Mouse (Mus musculus) testis, adult 10 weeks (tissue): ENCODE results near the gene Tmem150b. TPM values are rescaled to one million over a fixed set of nuclear protein-coding genes. Genes with fewer than 3 reads are reported as not detected.

Experiments used
- polyA plus RNA-seq: library from polyadenylated mRNA; stranded (reverse); fragments of 350-450 nt; fragmentation: Illumina TruSeq; extraction: RNeasy Lipid Tissue Mini Kit (QIAGEN cat#74804); gene quantifications from one replicate; pipeline ENCODE4 v1.2.3, GENCODE M21; 2014; ENCODE audit warnings: low read depth, low replicate concordance

The Tmem150b gene
- polyA plus RNA-seq: not detected

DNA sequence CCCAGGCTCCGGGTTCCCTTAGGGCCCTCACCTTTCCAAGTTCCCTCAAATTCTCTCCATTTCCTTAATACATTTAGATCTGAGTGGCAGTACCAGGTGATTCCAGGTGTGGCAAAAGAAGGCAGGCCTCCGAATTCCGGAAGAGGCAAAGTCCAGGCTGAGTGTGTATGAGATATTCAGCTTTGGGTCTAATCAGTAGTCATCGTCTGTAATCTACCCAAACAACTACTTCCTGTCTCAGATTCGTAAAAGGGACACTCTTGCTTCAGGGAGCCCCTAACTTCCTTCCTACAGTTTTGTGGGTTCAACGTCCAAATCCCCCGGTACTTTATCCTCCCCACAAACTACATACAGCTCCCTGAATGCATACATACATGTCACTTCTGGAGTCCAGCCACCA lies at the start of gene Tmem150b:
Gene Tmem150b (minus strand): TSS at position 81 of the 400 bp plus-strand sequence.

GRCm38 (mm10) chr7:4771202-4771601 lies 46.2 kb upstream of the Tmem150b start, which contains the start of gene Fam71e2:
TSS of gene Fam71e2 (minus strand) at chr7:4771302.

DNA sequence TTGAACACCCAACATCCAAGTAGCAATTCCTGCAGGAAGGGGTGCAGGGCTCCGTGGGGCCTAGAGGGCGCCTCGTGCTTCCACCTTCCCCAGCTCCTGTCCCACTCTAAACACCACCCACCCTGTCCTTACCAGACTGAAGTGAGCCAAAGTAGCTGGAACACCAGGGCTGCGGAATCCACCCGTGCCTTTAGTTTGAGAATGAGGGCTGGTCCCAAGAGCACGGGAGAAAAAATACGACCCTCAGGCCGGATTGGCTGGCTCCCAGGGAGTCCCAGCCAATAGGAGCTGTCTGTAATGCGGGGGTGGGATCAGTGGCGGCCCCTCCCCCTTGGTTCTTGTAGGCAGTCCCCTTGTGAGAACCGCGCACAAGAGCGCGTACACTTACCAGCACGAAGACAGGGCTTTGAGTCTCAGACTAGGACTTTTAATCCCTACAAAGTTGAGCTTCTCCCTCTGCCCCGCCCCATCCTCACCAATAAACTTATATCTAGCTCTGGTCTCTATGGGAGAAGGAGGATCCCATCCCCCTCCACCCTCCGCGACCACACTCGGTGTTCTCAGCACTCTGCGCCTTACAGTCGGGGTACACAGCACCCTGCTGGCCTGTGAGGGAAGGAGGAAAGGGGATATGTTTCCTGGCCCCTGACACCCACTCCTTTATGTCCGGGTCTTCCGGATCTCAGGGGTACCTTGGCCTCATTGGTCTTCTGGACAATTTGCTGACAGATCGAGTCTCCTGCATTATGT lies 27.9 kb upstream of the Tmem150b start, which contains the start of gene Cox6b2:
Gene Cox6b2 (minus strand): TSS at position 274 of the 750 bp plus-strand sequence.

GRCm38 (mm10) chr7:4739544-4740275 lies 14.7 kb upstream of the Tmem150b start, which contains the start of gene Kmt5c:
TSS of gene Kmt5c (plus strand) at chr7:4740115.

GRCm38 (mm10) chr7:4690387-4690786 lies 34.7 kb downstream of the Tmem150b start, which contains the start of gene Brsk1:
TSS of gene Brsk1 (plus strand) at chr7:4690604.

GRCm38 (mm10) chr7:4684632-4685417 lies 40.2 kb downstream of the Tmem150b start, which contains the start of gene Hspbp1:
TSS of gene Hspbp1 (minus strand) at chr7:4685068.

DNA sequence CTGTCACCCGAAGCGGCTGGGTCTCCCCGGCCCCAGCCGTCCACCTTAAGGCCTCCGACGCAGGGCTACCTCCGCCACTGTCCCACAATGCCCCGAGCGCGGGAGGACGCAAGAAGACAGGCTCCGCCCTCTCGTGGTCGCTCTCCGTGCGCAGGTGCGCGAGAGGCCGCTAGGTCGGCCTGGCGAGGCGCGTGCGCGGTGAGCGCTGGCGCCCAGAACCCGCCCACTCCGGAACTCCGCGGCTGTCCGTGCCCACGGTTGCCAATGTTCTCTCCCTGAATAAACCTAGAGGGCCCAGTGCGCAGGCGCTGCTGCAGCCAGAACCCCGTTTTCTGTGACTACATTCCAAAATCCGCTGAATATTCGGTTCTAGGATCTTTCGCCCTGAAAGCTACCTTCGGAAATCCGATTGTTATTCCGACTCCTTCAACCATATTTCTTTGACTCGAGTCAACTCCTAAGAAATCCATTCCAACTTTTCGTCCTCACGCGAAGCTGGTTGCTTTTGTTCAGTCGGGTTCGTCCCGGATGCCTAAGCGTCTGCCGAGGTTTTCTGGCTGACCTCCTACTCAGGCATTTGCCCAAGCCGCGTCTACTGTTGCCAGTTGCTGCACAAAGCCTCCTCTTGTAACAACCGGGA lies 66.0 kb downstream of the Tmem150b start, which contains the start of gene Ppp6r1:
Gene Ppp6r1 (minus strand): TSS at position 108 of the 640 bp plus-strand sequence.

Other genes with a start within 250 kb of the Tmem150b start
- gene Ppp1r12c, start 223.6 kb downstream of the Tmem150b start, polyA plus RNA-seq: 13.2 TPM
- not detected for gene Tnnt1, start 208.9 kb downstream of the Tmem150b start, polyA plus RNA-seq
- 7.0 TPM for gene Tnni3, start 201.0 kb downstream of the Tmem150b start, polyA plus RNA-seq
- gene Dnaaf3, start 192.8 kb downstream of the Tmem150b start, polyA plus RNA-seq: 2.3 TPM
- gene Syt5, start 177.7 kb downstream of the Tmem150b start, polyA plus RNA-seq: 2.7 TPM
- 0.13 TPM for gene Ptprh, start 121.2 kb downstream of the Tmem150b start, polyA plus RNA-seq
- gene Tmem86b, start 93.8 kb downstream of the Tmem150b start, polyA plus RNA-seq: 4.2 TPM
- gene Ppp6r1, start 66.2 kb downstream of the Tmem150b start, polyA plus RNA-seq: 17.9 TPM
- gene Hspbp1, start 40.2 kb downstream of the Tmem150b start, polyA plus RNA-seq: 1.2 TPM
- gene Brsk1, start 34.6 kb downstream of the Tmem150b start, polyA plus RNA-seq: 3.7 TPM
- 0.18 TPM for gene Kmt5c, start 14.9 kb upstream of the Tmem150b start, polyA plus RNA-seq
- gene Cox6b2, start 27.8 kb upstream of the Tmem150b start, polyA plus RNA-seq: 13.6 TPM
- 175 TPM for gene Fam71e2, start 46.1 kb upstream of the Tmem150b start, polyA plus RNA-seq
- gene Il11, start 57.6 kb upstream of the Tmem150b start, polyA plus RNA-seq: 1.5 TPM
- gene Tmem190, start 57.7 kb upstream of the Tmem150b start, polyA plus RNA-seq: 21.8 TPM
- not detected for gene Tmem238, start 64.4 kb upstream of the Tmem150b start, polyA plus RNA-seq
- 9.0 TPM for gene Rpl28, start 67.6 kb upstream of the Tmem150b start, polyA plus RNA-seq
- gene Ube2s, start 87.3 kb upstream of the Tmem150b start, polyA plus RNA-seq: 58.0 TPM
- gene Shisa7, start 119.4 kb upstream of the Tmem150b start, polyA plus RNA-seq: 3.5 TPM
- gene Isoc2b, start 145.0 kb upstream of the Tmem150b start, polyA plus RNA-seq: 1.2 TPM
- gene Isoc2a, start 151.9 kb upstream of the Tmem150b start, polyA plus RNA-seq: 1.8 TPM
- gene Gm36210, start 181.3 kb upstream of the Tmem150b start, polyA plus RNA-seq: not detected
- gene Zfp628, start 190.0 kb upstream of the Tmem150b start, polyA plus RNA-seq: not detected
- 0.67 TPM for gene Nat14, start 196.8 kb upstream of the Tmem150b start, polyA plus RNA-seq
- not detected for gene Ssc5d, start 200.5 kb upstream of the Tmem150b start, polyA plus RNA-seq
- not detected for gene Sbk2, start 239.2 kb upstream of the Tmem150b start, polyA plus RNA-seq
- gene Sbk3, start 245.9 kb upstream of the Tmem150b start, polyA plus RNA-seq: 0.20 TPM